Mouse (Mus musculus) ES-CJ7 (cell line): ENCODE data around the gene Ptdss2.

Experiments used
- DNase-seq: peaks from one replicate; pipeline ENCODE4 v3.0.0; 2011; ENCODE audit warnings: low read depth, low spot score

Ptdss2 gene

GRCm38 (mm10) chr7:141173323-141173850, 51.2 kb downstream of the Ptdss2 start:
- DNase-seq: no peak

DNA sequence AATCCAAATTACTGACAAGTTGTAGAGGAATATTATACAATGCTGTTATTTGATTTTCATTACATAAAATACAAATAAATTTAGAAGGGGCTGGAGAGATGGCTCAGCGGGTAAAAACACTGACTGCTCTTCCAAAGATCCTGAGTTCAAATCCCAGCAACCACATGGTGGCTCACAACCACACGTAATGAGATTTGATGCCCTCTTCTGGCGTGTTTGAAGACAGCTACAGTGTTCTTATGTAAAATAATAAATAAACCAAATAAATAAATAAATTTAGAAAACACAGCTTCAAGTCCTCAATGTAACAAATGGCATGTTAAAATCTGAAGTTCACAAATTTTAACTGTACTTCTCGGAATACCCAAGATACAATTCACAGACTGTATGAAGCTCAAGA, 52.9 kb downstream of the Ptdss2 start:
- no peak for DNase-seq

GRCm38 (mm10) chr7:141176173-141176572, 54.0 kb downstream of the Ptdss2 start:
- DNase-seq: peak; percentile 91

- no peak for DNase-seq
Measured at GRCm38 (mm10) chr7:141188194-141188593, 66.0 kb downstream of the Ptdss2 start.

DNA sequence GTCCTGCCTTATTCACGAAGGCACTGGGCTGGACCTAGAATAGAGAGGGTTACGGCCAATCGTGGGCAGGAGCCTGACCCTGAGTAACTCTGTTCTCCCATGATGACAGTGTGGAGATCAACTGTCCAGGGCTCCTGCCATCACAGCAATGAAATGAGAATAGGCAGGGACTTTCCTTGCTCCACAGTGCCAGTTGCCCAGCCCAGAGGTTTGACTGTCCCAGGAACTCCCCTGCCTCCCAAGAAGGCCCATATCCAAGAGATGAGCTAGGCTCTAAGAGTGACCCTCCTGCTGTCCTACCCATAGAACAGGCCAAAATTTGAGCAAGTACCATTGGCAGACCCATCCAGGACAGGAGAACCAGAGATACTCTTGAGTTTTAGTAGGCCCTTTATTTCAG, 66.6 kb downstream of the Ptdss2 start:
- no peak for DNase-seq

- DNase-seq: no peak
Measured at GRCm38 (mm10) chr7:141190220-141190619, 68.0 kb downstream of the Ptdss2 start.

GRCm38 (mm10) chr7:141191036-141191435, 68.9 kb downstream of the Ptdss2 start:
- no peak for DNase-seq

DNA sequence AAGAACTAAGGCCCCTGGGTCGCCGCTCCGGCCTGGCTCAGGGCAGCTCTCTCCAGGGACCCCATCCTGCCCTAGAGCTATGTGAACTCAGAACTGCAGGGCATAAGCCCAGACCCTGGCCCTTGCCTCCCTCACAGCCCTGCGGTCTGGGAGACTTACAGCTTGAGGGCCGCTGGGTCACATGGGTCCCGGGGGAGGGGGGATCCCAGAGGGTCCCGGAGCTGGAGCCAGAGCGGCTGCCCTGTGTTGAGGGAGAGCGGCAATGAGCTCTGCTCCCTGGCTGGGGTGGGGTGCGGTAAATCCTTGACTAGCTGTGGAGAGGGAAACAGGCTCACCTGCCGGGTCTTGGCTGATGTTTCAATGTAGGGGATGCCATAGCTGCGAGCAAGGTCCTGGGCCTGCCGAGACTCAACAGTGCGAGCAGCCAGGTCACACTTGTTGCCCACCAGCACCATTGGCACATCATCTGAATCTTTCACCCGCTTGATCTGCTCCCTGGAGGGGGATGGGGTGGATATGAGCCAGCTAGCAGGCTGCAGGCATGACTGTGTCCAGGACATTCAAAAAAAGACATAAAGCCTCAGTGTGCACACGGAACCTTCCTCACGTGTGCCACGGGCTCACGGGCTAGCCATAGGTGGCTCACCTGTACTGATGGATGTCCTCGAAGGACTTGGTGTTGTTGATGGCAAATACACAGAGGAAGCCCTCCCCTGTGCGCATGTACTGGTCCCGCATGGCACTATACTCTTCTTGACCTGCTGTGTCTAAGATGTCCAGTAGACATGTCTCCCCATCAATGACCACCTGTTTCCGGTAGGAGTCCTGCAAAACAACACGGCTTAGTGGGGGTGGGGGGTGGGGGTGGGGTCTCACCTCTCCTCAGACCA, 69.9 kb downstream of the Ptdss2 start:
- no peak for DNase-seq

DNA sequence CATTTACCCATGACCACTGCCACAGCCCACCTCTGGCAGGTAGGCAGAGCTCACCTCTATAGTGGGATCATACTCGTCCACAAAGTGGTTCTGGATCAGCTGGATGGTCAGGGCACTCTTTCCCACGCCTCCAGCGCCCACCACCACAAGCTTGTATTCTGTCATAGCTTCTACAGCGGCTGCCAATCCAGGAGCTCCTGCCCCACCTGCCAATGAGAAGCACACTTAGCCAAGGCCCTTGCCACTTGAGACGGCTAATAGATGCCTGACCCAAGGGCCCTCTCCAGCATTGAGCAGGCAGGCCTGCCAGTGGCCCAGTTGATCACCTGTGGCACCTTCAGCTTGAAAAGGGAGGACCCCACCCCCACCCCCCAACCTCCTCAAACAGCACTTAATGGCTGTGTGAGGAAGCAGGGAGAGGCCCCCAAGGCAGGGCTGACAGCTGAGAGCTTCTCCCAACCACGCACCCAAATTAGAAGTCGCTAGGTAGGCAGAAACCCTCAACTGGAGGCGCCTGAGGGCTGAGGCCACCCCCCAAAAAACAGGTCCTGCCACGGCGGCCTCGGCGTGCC, 70.7 kb downstream of the Ptdss2 start:
- DNase-seq: no peak

GRCm38 (mm10) chr7:141193348-141193856, 71.2 kb downstream of the Ptdss2 start:
- peak; percentile 51 for DNase-seq

GRCm38 (mm10) chr7:141193948-141194347, 71.8 kb downstream of the Ptdss2 start, which contains the start of the genes Hras and Lrrc56:
Hras (minus strand) TSS chr7:141194005.
Lrrc56 (plus strand) TSS chr7:141194157.
- DNase-seq: peak; percentile 97

GRCm38 (mm10) chr7:141194409-141194808, 72.2 kb downstream of the Ptdss2 start:
- no peak for DNase-seq

GRCm38 (mm10) chr7:141194830-141195229, 72.6 kb downstream of the Ptdss2 start:
- DNase-seq: peak; percentile 90

GRCm38 (mm10) chr7:141195754-141196153, 73.6 kb downstream of the Ptdss2 start:
- no peak for DNase-seq

- DNase-seq: no peak
Measured at GRCm38 (mm10) chr7:141196619-141197282, 74.6 kb downstream of the Ptdss2 start.

DNA sequence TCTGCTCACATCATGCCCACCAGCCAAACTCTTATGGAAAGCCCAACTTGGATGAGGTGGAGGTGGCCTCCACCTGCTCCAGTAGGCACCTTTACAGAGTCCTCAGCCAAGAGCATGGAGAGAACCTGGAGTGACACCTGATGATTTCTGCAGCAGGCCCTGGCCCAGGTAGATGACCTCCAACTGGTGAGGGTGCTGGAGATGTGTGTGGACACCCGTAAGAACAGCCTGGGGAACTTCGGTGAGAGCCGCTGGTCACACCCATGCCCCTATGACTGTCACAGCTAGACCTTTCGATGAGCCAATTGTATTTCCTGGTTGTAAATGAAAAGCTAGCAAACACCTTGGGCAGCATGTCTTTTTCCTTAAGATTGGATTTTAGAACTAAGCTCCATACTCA, 75.9 kb downstream of the Ptdss2 start:
- DNase-seq: no peak

DNA sequence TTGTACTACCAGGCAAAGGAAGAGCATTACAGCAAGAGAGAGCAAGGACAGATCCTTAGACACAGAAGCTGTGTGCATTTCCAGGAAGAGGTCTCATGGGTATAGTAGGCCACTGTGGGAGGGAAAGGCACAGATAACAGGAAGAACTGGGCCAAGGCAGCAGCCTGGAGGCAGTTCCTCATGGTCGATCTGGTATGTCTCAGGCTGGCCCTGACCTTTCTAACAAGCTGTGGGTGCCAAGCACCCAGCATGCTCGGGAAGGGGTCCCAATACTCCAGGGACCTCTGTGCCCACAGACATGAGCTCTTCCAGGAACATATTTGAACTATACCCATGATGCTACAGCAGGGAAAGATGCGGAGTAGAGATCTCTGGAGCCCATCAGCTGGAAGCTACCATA, 82.4 kb downstream of the Ptdss2 start:
- DNase-seq: no peak

GRCm38 (mm10) chr7:141205504-141205903, 83.3 kb downstream of the Ptdss2 start:
- DNase-seq: no peak

DNA sequence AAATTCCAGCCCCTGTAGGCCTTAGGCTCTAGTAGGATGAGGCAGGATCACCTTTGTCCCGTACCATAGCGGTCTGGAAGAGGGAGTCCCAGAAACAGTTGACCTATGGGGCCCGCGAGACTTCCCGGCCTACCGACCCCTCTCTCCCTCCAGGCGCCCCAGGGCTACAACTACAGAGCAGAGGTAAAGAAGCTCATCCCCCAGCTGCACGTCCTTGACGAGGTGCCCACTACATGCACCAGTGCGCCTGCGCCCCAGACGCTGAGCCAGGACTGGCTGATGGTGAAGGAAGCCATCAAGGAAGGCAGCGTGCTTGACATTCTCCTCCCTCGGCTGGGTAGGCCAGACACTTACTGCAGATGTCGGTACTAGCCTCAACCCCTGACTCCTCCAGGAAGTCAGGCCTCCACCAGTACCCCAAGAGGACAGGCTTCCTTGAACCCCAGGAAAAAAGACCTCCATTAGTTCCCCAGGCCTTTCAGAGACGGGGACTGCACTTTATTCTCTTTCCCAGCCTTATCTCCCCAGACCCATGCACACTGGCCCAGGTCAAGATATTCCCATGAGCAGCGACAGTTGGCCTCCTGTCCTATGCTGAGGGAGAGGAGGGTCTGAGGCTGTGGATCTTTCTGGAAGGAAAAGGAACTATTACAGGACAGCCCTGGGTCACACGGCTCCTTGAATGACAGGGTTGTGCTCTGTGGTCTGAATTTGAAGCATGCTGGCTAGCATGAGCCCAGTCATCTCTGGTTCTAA, 84.2 kb downstream of the Ptdss2 start:
- DNase-seq: no peak
